Mouse (Mus musculus): Measurements from ENCODE around the gene Slc29a1.

Gene Slc29a1

DNA sequence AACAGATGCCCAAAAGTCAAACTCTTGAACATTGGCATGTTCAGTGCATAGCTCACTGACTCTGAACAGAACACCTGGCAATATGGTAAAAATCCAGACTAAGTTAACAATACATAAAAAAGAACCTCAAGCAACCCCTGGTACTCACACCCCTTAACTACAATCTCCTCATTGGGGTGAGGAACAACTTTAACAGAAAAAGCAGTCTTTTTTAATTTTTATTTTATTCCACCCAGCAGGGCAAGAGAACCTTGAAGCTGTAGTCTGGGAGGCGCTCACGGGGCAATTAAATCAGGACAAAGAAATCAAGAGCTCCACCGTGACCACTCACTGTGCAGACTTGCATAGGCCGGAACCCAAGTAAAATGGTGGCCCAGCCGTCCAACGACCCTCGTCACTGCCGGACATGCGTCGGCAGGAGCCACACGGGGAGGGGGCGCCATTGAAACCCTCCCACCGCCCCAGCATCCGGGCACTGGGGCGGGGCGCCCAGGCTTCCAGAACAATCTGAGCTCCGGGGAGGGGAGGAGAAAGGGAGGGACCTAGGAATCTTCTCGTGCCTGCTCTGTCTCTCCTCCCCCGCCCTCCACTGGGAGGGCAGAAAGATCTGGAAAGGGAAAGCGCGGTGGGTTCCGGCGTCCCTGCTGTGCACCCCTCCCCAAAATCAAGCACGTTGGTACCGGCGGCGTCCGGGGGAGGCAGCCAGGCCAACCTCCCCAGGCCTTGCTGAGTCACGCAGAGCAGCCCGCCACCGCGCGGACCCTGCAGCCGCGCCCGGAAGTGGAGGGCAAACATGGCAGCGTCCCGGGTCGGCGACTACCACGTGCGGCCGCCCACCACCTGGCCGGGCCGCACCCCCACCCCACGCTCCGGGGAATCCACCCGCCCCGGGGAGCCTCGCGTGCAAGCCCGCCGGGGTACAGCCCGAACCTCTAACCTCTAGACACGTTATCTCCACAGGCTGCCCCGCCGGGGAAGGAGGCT lies 27.0 kb downstream of the Slc29a1 start:
- in situ Hi-C loops (cut with MboI, MseI): no loop called here

DNA sequence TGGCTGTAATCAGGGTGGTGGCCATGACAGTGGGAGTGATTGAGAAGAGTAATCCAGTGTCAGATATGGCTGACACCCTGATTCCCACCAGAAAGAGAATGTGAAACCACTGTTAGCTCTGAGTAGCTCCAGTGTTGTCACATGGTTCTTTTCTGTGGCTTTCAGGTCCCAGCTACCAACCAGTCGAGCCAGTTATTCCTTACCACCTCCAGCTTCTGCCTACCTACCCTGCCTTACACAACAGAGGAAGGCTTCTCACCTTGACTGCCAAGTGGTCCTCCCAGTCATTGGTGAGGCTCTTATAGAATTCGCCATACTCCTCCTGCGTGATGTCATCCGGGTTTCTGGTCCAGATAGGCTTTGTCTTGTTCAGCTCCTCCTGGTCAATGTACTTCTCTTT lies 29.4 kb downstream of the Slc29a1 start:
- in situ Hi-C loops (cut with MboI, MseI): no loop called here

DNA sequence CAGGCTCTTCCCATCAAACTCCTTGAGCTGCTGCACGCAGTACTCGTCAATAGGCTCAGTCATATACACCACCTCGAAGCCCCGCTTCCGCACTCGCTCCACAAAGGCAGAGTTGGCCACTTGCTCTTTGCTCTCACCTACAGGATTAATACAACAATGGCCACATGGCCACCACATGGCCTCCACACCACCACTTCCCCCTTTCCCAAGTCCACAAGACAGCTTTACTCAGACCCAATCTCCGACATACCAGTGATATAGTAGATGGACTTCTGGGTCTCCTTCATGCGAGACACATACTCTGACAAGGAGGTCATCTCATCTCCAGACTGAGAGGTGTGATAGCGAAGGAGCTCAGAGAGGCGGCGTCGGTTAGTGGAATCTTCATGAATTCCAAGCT lies 30.4 kb downstream of the Slc29a1 start:
- in situ Hi-C loops (cut with MboI, MseI): no loop called here

DNA sequence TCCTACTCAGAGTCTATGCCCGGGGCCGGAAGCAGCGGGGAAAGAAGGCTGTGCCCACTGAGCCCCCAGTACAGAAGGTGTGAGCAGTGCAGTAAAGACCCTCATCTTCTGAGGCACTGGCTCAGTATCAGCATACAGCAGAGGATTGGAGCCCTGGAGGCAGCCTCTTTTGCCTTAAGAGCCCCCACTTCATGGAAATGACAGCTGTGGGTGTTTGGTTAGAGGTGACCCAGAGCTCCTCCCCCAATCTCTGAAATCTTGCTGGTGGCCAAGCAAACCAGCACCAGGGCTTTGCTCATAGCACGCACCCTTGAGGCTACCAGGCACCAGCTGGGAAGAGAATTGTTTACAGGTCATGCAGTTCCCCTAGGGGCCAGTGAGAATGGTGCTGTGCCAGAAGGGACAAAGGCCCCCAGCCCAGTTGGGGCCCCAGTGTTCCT lies 32.2 kb downstream of the Slc29a1 start:
- in situ Hi-C loops (cut with MboI, MseI): no loop called here

DNA sequence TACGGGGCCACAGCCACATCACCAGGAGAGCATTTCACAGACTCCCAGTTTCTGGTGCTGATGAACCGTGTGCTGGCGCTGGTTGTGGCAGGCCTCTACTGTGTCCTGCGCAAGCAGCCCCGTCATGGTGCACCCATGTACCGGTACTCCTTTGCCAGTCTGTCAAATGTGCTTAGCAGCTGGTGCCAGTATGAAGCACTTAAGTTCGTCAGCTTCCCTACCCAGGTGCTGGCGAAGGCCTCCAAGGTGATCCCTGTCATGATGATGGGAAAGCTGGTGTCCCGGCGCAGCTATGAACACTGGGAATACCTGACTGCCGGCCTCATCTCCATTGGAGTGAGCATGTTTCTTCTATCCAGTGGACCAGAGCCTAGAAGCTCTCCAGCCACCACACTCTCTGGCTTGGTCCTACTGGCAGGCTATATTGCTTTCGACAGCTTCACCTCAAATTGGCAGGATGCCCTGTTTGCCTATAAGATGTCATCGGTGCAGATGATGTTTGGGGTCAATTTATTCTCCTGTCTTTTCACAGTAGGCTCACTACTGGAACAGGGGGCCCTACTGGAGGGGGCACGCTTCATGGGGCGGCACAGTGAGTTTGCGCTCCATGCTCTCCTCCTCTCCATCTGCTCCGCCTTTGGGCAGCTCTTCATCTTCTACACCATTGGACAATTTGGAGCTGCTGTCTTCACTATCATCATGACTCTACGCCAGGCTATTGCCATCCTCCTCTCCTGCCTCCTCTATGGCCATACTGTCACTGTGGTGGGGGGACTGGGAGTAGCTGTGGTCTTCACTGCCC lies 32.8 kb downstream of the Slc29a1 start:
- in situ Hi-C loops (cut with MboI, MseI): no loop called here

DNA sequence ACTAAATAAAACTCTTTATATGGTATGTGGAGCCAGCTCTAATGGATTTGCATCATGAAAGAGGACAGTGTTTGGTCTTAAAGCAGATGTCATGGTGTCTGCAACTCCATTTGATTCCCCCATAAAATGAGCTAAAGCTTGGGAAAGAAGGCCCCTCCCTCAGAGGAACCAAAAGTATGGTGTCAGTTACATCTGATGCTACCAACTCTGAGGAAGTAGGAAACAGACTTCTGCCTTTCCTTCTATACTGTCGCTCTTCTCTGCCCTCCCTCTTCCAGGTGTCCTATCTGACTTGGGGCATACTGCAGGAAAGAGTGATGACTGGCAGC lies 33.4 kb downstream of the Slc29a1 start:
- in situ Hi-C loops (cut with MboI, MseI): no loop called here

DNA sequence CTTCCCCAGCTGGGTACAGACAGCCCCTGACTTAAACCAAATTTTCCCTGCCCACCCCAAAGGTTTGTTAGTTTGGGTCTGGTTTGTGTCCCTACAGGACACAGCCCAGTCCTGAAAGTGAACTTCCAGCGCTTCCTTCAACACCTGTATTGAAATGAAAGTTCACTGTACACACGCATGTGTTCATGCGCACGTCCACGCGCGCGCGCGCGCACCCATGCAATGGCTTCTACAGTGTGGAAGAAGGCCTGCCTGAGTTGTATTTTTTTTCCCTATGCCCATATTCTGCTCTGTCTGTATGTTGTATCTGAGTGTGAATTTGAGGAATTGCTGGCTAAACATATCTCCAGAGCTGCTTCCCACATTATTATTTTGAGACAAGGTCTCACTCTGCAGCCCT lies 34.3 kb downstream of the Slc29a1 start:
- in situ Hi-C loops (cut with MboI, MseI): no loop called here

DNA sequence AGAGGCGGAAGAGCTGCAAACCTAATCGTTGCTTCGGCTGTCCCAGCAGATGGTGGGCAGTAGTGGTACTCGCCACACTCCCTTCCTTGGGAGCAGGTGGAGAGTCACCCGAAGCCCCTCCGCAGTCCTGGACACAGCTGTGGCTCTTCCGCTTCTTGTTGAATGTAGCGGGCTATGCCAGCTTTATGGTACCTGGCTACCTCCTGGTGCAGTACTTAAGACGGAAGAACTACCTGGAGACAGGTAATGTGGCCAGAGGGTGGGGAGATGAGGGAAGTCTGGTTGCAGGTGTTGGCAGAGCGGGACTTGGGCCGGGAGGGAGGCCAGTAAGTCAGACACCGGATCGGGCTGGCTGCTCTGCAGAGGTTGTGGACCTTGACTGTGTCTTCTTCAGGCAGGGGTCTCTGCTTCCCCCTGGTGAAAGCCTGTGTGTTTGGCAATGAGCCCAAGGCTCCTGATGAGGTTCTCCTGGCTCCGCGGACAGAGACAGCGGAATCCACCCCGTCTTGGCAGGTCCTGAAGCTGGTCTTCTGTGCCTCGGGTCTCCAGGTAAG lies 34.8 kb downstream of the Slc29a1 start:
- in situ Hi-C loops (cut with MboI, MseI): no loop called here

DNA sequence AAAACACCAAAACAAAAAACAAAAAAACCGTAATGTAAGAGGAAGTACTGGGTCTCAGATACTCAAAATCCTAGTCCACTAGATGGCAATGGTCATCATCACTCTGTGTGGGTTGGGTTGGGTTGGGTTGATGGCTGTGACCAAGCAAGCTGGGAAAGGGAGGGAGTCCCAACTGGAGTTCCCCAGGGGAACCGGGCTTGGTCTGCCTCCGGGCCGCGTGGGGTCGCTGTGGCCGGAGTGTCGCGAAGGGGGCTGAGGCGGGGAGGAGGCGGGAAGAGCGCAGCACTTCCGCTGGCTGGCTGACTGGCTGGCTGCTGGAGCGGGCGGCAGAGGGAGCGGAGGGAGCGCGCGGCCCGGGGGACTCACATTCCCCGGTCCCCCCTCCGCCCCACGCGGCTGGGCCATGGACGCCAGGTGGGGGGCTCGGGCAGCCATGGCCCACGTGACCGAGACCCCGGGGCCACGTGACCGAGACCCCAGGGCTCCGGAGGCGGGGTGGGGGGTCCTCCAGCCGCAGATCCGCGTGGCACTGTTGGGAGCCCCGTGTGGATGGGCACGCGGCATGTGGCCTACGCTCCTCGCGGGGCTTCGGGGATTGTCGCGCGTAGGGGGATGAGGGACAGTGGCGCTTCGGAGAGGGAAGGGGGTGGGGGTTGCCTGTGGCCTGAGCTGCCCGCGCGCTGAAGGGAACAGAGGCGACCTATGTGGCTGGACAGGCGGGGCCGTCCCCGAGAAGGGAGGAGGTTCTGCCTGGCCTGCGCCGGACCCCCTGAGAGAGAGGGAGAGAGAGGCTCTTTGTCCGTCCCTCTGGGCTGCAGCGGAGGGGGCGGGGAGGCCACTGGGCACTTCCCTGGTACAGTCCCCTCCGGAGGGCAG lies 35.5 kb downstream of the Slc29a1 start, which contains the start of gene Slc35b2:
Gene Slc35b2 (plus strand): TSS at position 220 of the 876 bp plus-strand sequence.
- in situ Hi-C loops (cut with MboI, MseI): no loop called here

DNA sequence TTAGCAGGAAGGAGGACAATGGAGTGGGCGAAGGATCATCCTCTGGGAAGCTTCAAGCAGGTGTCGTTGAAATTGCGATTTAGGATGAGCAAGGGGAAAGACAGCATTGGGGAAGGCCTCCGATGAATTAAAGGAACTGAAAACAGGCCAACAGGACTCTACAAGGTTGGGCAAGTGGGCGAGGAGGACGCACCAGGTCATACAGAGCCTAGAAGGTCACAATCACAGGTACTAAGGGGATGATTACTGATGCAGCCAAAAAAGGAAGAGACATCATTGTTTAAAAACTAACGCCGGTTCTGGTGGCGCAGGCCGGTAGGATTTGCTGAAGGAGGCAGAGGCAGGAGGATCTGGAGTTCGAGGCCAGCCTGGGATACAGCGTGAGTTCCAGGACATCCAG lies 36.2 kb downstream of the Slc29a1 start:
- in situ Hi-C loops (cut with MboI, MseI): no loop called here

DNA sequence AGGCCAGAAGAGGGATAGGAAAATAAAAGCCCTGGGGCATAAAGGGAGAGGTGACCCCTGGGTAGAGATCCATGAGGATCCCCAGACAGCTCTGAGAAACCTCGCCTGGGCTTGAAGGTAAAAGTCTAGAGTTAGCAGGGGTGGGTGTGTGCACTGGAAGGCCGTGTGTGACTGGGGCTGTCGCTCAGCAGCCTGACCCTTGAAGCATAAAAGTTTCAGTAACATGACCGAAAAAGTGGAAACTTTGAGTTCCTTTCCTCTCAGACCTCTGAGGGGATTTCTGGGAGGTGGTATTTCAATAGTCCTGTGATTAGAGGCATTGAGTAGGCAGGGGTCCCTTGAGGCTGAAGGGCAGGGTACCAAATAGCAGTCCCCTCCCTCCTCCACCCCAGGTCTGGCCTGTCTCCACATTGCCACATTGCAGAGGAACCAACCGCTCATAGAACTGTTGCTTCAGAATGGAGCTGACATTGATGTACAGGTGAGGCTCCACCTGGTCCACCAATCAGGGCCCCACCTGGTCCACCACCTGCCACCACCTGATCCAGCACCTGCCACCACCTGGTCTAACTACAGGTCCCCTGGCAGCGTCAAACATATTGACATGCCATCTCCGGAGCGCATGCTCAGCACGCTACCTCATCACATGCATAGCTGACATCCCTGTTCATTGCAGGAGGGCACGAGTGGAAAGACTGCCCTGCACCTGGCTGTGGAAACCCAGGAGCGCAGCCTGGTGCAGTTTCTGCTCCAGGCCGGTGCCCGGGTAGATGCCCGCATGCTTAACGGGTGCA lies 39.5 kb downstream of the Slc29a1 start:
- in situ Hi-C loops (cut with MboI, MseI): no loop called here

DNA sequence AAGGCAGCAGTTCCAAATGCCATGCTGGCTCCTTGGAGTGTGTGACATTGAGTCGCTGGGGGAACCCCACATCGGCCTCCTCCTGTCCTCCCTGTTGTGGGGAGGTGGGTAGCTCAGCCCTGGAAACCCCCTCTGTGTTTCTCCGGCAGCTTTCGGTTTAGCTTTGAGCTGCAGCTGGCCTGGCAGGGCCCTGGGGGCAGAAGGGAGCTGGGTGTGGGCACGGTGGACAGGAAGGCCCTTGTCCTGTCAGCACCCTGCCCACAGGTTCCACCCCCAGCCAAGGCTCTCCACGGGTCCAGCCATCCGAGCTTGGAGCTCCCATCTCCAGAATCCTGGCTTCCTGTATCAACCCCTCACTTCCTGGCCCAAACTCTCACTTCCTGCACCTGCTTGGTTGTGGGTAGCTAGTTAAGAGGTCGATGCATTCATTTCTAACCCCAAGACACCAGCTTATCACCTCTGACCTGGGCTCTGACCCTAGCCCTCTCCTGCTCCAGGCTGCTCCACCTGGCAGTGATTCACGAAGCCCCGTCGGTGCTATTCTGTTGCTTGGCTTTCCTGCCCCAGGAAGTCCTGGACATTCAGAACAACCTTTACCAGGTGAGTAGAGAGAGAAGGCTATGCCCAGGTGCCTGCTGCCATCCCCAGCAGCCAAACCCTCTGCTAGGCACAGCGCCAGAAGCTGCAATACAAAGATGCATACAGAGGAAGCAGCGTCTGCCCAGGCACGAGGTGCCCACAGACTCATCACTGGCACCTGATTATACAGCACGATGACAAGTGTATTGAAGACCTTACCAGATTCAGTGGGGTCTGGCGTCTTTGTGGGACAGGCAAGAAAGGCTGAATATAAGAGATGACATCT lies 41.2 kb downstream of the Slc29a1 start:
- in situ Hi-C loops (cut with MboI, MseI): no loop called here

DNA sequence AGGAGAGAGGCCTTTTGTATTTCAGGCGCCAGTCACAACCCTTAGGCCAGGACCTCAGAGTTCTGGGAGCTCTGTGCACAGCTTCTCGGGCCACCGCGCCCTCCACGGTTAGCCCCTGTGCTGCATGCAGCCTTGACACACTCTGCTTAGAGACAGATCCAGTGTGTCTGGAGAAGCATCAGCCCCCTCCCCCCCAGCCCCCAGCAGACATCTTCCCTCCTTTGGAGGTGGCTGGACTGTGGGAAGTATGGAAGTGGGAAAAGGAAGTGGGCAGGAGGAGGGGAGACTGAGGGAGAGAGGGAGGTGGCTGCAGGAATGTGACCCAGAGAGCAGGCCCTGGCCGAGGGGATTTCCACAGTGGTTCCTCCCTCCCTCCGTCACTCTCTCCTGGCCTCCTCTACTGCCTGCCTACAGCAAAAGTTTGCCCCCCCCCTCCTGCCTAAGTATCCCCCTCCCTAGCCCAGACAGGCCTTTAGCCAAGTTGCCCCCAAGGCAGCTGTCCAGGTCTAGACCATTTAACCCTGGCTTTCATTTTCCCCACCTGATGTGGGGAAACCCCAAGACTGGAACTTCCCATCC lies 42.1 kb downstream of the Slc29a1 start:
- in situ Hi-C loops (cut with MboI, MseI): no loop called here

DNA sequence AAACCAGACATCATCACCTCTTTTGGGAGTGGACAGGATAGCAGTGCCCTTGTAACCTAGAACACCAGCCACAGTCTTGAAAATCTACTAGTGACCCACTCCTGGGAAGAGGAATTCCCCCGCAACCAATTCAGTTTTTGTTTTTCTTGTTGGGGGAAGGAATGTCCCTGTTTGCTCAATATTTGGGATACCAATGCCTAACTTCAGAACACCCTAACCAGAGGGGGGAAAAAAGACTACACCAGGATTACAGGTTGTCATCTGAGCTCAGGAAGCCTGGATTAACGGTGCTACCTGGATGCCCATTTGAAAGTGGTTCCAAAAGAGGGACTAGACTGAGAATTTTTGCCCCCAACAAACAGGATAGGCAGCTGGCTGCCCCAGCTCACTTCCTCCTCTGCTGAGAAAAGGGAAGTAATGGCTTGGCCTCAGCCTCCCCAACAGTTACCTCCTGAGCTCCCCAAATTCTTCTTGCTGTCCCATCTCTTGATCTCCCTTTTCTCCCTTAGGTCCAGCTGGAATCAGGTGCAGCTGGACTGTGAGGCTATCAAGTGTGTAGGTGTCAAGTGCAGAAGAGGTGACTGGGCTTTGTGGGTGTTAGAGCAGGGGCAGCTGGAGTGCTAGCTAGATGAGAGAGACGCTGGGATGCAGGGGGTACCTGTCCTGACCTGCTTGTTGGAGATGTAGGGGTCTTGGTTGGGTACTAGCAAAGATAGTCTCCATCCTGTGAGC lies 42.7 kb downstream of the Slc29a1 start:
- in situ Hi-C loops (cut with MboI, MseI): no loop called here

DNA sequence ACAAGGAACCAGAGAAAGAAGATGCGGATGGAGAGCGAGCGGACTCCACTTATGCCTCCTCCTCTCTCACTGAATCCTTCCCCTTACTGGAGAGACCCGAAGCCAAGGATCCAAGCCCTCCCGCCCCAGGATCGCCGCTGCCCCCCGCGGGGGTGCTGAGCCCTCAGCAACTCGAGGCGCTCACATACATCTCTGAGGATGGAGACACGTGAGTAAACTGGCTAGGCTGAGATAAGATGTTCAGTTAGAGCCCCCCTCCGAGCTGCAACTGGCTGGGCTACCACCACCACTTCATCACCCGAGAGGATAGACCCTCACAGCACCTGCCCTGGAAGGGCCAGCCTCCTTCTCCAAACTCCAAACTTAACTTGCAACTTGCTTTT lies 43.3 kb downstream of the Slc29a1 start:
- in situ Hi-C loops (cut with MboI, MseI): no loop called here

DNA sequence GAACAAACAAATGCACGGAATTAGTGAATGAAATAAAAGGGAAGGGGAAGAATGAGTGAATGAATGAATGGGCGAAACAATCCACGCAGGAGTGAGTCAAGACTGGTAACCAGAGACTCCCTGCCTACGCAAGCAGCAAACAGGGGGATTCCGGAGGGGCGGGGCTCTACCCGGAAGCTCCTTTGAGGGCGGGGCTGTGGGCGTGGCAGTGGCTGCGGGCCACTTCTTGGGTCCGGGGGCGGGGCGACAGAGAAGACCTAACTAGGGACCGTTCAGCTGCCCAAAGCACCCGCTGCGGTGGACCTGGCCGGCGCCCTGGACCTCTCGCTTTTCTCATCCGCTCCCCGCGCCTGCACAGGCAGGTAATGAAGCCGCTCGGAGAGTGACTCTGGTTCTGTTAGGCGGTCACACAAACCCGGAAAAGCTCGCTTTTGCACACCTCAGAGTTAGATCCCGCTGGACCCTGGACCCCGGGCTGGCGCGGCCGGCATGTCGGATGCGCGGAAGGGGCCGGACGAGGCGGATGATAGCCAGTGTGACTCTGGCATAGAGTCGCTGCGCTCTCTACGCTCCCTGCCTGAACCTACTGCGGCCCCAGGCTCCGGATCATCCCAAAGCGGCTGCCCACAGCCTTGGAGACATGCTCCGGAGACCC lies 43.8 kb downstream of the Slc29a1 start, which contains the start of gene Nfkbie:
Gene Nfkbie (plus strand): TSS at position 252 of the 655 bp plus-strand sequence.
- in situ Hi-C loops (cut with MboI, MseI): no loop called here

DNA sequence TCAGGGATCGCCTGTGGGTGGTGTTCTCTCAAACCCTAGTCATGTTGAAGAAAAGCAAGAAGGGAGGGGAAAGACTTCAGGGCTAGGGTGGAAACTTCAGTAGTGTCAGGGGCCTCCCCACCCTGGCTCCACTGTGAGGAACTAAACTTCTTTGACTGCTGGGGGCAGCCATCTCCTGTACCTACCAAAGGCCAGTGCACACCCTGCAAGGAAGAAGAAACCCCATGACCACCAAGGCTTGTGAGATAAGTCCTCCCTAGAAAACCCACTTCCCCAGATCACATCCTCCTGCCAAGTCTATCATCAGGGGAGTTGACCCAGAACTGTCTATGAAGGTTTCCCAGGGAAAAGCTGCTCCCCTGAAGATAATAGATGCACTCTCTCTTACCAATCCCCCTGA lies 45.0 kb downstream of the Slc29a1 start:
- in situ Hi-C loops (cut with MboI, MseI): loop anchor here (5.0 kb wide), 1 partner anchor 77 kb away; the partner anchor contains the start of gene Spats1

DNA sequence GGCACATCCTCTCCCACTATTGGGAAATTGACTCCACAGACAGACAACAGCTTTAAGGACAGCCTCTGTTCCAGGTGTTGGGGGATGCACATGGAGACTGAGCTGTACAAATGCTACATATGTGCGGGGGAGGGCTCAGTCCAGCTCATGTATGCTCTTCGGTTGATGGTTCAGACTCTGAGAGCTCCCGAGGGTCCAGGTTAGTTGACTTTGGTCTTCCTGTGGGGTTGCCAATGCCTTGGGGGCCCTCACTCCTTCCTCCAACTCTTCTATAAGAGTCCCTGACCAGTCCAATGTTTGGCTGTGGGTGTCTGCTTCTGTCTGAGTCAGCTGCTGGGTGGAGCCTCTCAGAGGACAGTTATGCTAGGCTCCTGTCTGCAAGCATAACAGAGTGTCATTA lies 46.3 kb downstream of the Slc29a1 start:
- in situ Hi-C loops (cut with MboI, MseI): loop anchor here (5.0 kb wide), 1 partner anchor 76 kb away; the partner anchor contains the start of gene Spats1

All from T-helper 2 cell (primary cell).